Mouse (Mus musculus) ES-E14 (cell line): ENCODE measurements around the gene Aes. TPM values are rescaled to one million over a fixed set of nuclear protein-coding genes. Genes with fewer than 3 reads are reported as not detected.

Source experiments
- DNase-seq: peaks from one replicate; pipeline ENCODE4 v3.0.0-alpha.2; 2013; ENCODE audit warnings: low read depth, low spot score
- H3K27ac ChIP-seq: 2 replicates; pipeline ENCODE4 v1.5.1; 2012; ENCODE audit warnings: low read depth, mild to moderate bottlenecking, low read length, moderate library complexity, mixed read lengths; ENCODE audit not compliant: poor library complexity, insufficient read depth, severe bottlenecking
- H3K36me3 ChIP-seq: 2 replicates; pipeline ENCODE4 v1.6.1; 2012; ENCODE audit warnings: mild to moderate bottlenecking, low read length, moderate library complexity, mixed read lengths; ENCODE audit not compliant: control insufficient read depth, poor library complexity, insufficient read depth, severe bottlenecking
- H3K4me1 ChIP-seq, 2 experiments: fragments of 150-350 bp in 1 of 2; sonication (generic) in 1 of 2; 2 replicates each; pipeline ENCODE4 v1.6.1; 2012; ENCODE audit warnings: low read length in 2 of 2, mild to moderate bottlenecking in 1 of 2, mixed read lengths in 1 of 2; ENCODE audit not compliant: control insufficient read depth in 2 of 2, insufficient read depth in 2 of 2, poor library complexity in 1 of 2
- H3K4me3 ChIP-seq, 2 experiments: fragments of 150-350 bp in 1 of 2; sonication (generic) in 1 of 2; 2 replicates each; pipeline ENCODE4 v1.5.1; 2012; ENCODE audit warnings: low read length in 2 of 2, low read depth in 1 of 2, mild to moderate bottlenecking in 1 of 2, mixed read lengths in 1 of 2; ENCODE audit not compliant: insufficient read depth in 1 of 2, poor library complexity in 1 of 2, severe bottlenecking in 1 of 2
- H3K9ac ChIP-seq: 2 replicates; pipeline ENCODE4 v1.6.1; 2012; ENCODE audit warnings: low read depth, mild to moderate bottlenecking, low read length, mixed read lengths; ENCODE audit not compliant: poor library complexity, insufficient read depth, severe bottlenecking
- H3K9me3 ChIP-seq: fragments of 150-350 bp; sonication (generic); 2 replicates; pipeline ENCODE4 v1.6.1; 2012; ENCODE audit warnings: low read depth, mild to moderate bottlenecking, low read length; ENCODE audit not compliant: control insufficient read depth, insufficient read depth
- CHD2 ChIP-seq: IDR thresholded peaks from 2 replicates; pipeline ENCODE4 v1.6.1; 2014; ENCODE audit warnings: mild to moderate bottlenecking, low read depth, low read length, inconsistent platforms
- HCFC1 ChIP-seq: IDR thresholded peaks from 2 replicates; pipeline ENCODE4 v1.6.1; 2012; ENCODE audit warnings: low read length, inconsistent platforms, borderline replicate concordance; ENCODE audit not compliant: insufficient read depth
- MAFK ChIP-seq: IDR thresholded peaks from 2 replicates; pipeline ENCODE4 v1.6.1; 2014; ENCODE audit warnings: mild to moderate bottlenecking, low read depth, low read length, inconsistent platforms; ENCODE audit not compliant: insufficient read depth
- ZC3H11A ChIP-seq: IDR thresholded peaks from 2 replicates; pipeline ENCODE4 v1.6.1; 2012; ENCODE audit warnings: low read depth, mild to moderate bottlenecking, inconsistent platforms, low read length, borderline replicate concordance
- ZNF384 ChIP-seq: IDR thresholded peaks from 2 replicates; pipeline ENCODE4 v1.6.1; 2012; ENCODE audit warnings: low read depth, low read length, inconsistent platforms
- in situ Hi-C, 2 experiments: fragments of 600-800 bp; cut with MboI; formaldehyde crosslinking; loops; one replicate each; pipeline ENCODE4 v1.15.1; 2025; ENCODE audit warnings: low sequenced_read_pairs in 2 of 2, inconsistent platforms in 1 of 2; ENCODE audit not compliant: unreplicated experiment in 2 of 2
- total RNA-seq: library from RNA; depleted of rRNA; stranded (reverse); fragments of 300-350 nt; gene quantifications from 2 replicates; pipeline ENCODE4 v1.2.3, GENCODE M21; 2012

The Aes gene
- total RNA-seq, 1 experiment, result 145 TPM

DNA sequence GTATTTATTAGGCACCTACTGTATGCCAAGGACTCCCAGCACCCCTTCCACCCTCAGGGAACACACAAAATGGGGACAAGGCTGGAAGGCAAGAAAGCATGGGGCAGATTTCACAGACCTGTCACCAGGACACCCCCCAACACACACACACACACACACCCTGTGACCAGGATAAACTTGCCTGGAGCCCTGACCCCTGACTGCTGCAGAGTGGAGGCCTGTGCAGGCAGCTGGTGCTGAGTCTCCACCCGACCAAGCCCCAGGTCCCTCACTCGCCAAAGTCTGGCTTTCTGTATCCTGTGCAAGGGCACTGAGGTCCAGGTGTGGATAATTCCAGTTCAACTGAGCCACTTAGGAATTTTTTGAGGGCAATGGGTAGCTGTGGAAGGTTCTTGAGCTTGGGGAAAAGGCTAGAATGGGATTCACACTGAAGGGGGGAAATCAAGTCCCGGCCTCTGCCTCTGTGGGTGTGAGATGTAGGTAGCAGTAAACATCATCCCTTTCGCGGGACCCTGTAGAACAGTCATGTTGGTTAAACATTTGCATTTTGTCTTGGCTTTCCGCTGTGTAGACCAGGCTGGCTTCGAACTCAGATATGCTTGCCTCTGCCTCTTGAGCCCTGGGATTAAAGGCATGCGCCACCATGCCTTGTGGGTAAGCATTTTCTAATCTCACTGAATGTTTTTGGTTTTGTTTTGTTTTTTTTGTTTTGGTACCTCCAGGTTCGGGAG, 10.4 kb downstream of the Aes start:
- DNase-seq, result no peak
- H3K9ac ChIP-seq, result no peak overlapping the region
- H3K27ac ChIP-seq, result no peak overlapping the region
- H3K4me1 ChIP-seq, result peaks cover 2 to 36% of the 10 kb centered on the region in 2 experiments; a peak in 2 of 4 replicates
- H3K36me3 ChIP-seq, result peaks cover 6% of the 10 kb centered on the region
- H3K9me3 ChIP-seq, result no peaks in the 10 kb centered on the region
- in situ Hi-C loops, result no loop called here
- TF ChIP-seq MAFK, result no peak
- no peak for TF ChIP-seq CHD2
- TF ChIP-seq ZNF384, result no peak
- TF ChIP-seq HCFC1, result no peak
- no peak for TF ChIP-seq ZC3H11A
- H3K4me3 ChIP-seq, result no peak overlapping the region

DNA sequence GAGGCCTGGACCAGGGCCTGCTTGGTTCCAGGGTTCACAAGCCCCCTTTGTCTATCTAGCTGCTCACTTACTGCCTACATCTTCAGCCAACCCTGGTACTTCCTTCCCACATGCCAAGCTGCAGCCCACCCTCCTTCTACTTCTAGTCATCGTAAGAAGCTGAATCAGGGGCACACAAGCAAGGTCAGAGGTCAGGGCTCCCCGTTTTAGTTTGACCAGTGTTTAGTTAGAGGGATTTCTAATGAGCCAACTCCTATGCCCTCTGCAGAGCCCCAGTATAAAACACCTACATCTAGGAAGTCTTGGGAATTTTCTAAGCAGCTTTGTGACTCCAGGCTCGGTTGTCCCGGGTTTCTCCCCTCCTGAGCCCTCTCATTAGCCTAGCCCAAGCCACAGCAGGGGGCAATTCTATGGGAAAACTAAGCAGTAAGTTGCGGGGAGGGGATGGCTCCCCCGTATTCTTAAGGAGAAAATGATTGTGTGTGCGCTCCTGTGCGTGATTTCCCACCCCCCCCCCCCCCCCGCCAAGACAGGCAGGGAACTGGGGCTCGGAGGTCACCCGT, 11.0 kb downstream of the Aes start:
- Histone ChIP-seq H3K4me1 (peaks cover 2 to 34% of the 10 kb centered on the region in 2 experiments; a peak in 2 of 4 replicates), H3K9ac (peak overlapping the region; percentile 67; the same call in 1 of the 2 replicates), H3K4me3 (peak overlapping the region; percentile 72 to 80), H3K36me3 (peaks cover 4% of the 10 kb centered on the region), H3K9me3 (no peaks in the 10 kb centered on the region), H3K27ac (peak overlapping the region; percentile 20; the same call in 1 of the 2 replicates)
- TF ChIP-seq CHD2, result no peak
- TF ChIP-seq ZC3H11A, result no peak
- no peak for TF ChIP-seq ZNF384
- TF ChIP-seq HCFC1, result no peak
- TF ChIP-seq MAFK, result no peak
- in situ Hi-C loops, result no loop called here
- DNase-seq, result no peak

DNA sequence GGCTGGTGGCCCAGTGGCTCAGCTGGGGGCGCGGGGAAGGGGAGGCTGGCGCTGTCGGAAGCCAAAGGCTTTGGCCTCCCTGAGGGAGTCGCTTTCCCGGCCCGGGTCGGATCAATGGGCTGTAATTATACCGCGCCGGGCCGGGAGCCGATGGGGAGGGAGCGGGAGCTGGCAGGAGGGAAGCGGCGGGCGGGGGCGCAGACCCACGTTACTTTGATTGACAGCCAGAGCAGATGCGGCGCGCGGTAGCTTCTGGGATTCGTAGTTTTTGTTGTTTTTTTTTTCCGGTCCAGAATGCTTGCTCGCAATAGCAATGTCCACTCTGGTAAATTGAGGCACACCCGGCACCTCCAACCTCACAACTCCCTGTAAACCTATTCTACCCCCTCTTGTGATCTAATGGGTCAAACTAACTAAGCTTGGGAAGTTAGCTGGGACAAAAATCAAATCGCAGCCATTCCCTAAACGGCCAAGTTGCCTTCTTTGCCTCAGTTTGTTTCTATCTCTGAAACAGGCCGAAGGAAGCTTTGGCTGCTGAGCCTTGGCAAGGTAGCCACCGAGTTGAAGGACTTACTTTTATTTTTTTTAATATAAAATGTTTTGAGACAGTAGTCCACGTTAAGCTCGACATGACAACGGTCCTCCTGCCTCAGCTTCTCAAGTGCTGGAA, 11.7 kb downstream of the Aes start:
- Histone ChIP-seq H3K36me3 (no peaks in the 10 kb centered on the region), H3K9me3 (no peaks in the 10 kb centered on the region), H3K27ac (peak overlapping the region; percentile 20; the same call in 1 of the 2 replicates), H3K4me1 (peaks cover 2 to 28% of the 10 kb centered on the region in 2 experiments; a peak in 2 of 4 replicates), H3K9ac (peak overlapping the region; percentile 67; the same call in 1 of the 2 replicates), H3K4me3 (peak overlapping the region; percentile 72 to 80)
- DNase-seq, result peak; percentile 81
- in situ Hi-C loops, result no loop called here
- TF ChIP-seq ZNF384, result no peak
- TF ChIP-seq HCFC1, result peak; percentile 97
- TF ChIP-seq ZC3H11A, result no peak

DNA sequence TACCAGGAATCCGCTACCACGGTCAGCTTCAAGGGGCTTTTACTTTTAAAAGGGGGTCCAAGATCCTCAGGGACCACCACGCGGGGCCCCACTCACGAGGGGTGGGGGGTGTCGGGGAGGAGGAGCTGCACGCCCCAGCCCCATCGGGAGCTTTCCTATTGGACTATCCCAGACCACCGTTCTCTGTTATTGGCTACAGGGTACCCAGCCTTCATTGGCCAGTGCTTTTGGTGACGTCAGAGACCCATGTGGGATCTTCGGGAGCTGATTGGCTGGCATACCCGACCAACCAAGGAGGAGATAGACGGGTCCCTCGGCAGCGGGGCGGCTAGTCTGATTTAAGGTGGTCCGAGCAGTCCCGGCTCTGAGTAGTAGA, 12.2 kb downstream of the Aes start:
- TF ChIP-seq ZC3H11A (no peak), CHD2 (peak; percentile 74), HCFC1 (0 out of 2 replicates have a peak, but pooled peaks have one; percentile 38), MAFK (no peak), ZNF384 (no peak)
- in situ Hi-C loops, result no loop called here
- Histone ChIP-seq H3K9ac (peak overlapping the region; percentile 44; the same call in 1 of the 2 replicates), H3K4me1 (peaks cover 2 to 28% of the 10 kb centered on the region in 2 experiments; a peak in 2 of 4 replicates), H3K4me3 (peak overlapping the region; percentile 72 to 80), H3K36me3 (no peaks in the 10 kb centered on the region), H3K27ac (no peak overlapping the region; the same call in 1 of the 2 replicates), H3K9me3 (no peaks in the 10 kb centered on the region)
- DNase-seq, result peak; percentile 95
